Mouse (Mus musculus): ENCODE results near the gene Sec24a.
A peak's percentile ranks its signal among the peaks of the same experiment; 100 is the strongest.
"Not testable (repeated sequence)": the region's sequence is repeated elsewhere in the genome, so short reads cannot be mapped to it uniquely, and the experiment has no call there.

Gene Sec24a

GRCm38 (mm10) chr11:51763213-51763907 lies at the start of gene Sec24a, which contains the start of gene Sar1b:
Sec24a (minus strand) TSS chr11:51763634.
Sar1b (plus strand) TSS chr11:51763687.
- peak; percentile 60 to 74 for DNase-seq (ENCODE audit: low spot score in 2 of 2)

DNA sequence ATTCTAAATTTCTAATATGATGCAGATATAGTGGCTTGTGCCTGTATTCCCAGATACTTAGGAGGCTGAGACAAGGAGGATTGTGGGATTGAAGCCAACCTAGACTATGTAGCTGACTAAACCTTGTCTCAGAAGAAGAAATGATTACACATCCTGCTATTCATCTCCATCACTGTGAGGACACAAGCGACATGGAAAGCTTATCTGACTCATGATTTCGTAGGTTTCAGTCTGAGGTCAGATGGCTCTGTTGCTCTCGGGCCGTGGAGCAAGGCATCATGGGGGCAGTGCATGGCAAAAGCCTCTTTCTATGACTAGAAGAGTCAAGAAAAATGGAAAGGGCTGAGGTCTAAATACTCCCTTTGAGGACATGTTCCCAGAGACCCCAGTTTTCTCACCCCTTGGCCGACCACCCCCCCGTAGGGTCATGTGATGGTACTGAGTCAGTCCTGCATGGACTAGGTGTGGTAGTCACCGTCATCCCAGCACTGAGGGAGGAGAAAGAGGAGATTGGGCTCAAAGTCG lies 48.6 kb upstream of the Sec24a start:
- DNase-seq (ENCODE audit: low spot score in 2 of 2): no peak

- DNase-seq (ENCODE audit: low spot score in 2 of 2): no peak
Observed at GRCm38 (mm10) chr11:51811230-51811629, 47.8 kb upstream of the Sec24a start.

GRCm38 (mm10) chr11:51809632-51810224 lies 46.3 kb upstream of the Sec24a start:
- DNase-seq (ENCODE audit: low spot score in 2 of 2): no peak

- no peak for DNase-seq (ENCODE audit: low spot score in 2 of 2)
Observed at GRCm38 (mm10) chr11:51807108-51807879, 43.9 kb upstream of the Sec24a start.

- peak in 1 of 2 experiments; percentile 77 for DNase-seq (ENCODE audit: low spot score in 2 of 2)
Observed at GRCm38 (mm10) chr11:51805221-51805981, 42.0 kb upstream of the Sec24a start.

GRCm38 (mm10) chr11:51800634-51801325 lies 37.3 kb upstream of the Sec24a start:
- no peak for DNase-seq (ENCODE audit: low spot score in 2 of 2)

DNA sequence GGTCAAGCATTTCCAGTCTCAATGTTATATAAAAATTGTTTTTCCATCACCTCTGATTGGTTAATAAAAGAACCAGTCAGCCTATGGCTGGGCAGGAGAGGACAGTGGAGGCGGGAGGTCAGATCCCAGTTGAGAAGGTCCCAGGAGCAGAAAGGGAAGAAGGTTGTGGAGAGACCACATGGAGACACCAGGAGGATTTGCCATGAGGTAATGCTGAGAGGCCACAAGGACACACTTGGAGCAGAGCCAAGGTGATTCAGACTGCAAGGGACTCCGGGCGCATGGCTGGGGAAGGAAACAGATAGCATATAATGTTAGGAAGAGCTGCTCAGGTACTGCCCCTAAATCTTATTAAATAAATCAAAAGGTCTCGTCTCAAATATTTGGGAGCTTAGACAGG lies 32.8 kb upstream of the Sec24a start:
- DNase-seq (ENCODE audit: low spot score in 2 of 2): no peak

DNA sequence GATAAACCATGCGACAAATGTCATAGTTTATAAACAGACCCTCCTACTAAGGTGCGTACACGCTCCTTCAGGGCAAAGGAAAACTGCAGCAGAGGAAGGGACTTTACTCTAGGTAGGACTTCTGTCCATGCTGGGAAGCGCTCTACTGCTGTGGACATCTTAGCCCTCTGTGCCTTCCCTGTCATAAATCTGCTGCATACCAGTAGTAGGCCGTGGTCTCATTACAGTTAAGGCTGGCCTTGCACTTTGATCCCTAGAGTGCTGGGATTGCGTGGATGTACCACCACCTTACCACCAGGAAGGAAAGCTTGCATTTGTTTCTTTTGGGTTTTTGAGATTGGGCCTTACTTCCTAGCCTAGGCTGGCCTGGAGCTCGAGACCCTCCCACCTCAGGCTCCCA lies 27.2 kb upstream of the Sec24a start:
- DNase-seq (ENCODE audit: low spot score in 2 of 2): no peak

- not testable (repeated sequence) for DNase-seq (ENCODE audit: low spot score in 2 of 2)
Observed at GRCm38 (mm10) chr11:51789735-51790134, 26.3 kb upstream of the Sec24a start.

GRCm38 (mm10) chr11:51785926-51786325 lies 22.5 kb upstream of the Sec24a start:
- DNase-seq (ENCODE audit: low spot score in 2 of 2): no peak

DNA sequence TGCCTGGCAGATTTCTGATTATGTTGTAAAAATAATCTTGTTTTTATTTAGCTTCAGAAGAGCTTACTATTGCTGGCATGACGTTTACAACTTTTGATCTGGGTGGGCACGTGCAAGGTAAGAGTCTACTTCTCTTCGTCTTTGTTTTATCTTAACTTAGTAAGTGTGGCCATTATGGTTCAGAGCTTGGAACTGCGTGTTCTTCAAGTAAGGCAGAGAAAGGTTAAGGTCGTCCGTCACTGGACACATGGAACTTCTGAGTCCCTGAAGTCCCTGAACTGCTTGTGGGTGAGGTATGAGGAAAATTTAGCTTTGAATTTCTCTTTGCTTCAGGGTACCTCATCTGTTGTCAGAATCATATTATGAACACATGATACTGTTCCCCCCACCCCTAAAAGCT lies 19.3 kb upstream of the Sec24a start:
- no peak for DNase-seq (ENCODE audit: low spot score in 2 of 2)

DNA sequence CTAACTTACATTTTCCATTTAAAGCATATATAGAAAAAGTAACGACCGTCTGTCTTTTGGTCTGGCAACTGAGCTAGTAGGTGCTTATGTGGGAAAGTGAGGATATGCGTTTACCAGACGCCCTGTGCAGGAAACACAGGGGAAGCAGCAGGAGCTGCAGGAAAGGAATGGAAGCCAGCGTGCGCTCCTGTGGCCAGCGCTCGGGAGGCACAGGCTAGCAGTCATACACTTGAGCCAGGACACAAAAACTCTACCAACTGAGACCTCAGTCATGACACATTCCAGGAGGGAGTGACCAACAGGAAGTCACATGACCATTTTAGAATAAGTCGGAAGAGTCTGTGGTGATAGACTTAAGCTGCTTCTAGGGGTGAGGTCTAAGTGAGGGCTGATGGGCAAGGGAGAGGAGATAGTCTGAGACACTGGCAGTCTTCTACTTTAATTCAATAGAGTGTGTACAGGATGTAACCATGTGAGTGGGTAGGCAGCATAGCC lies 17.4 kb upstream of the Sec24a start:
- no peak for DNase-seq (ENCODE audit: low spot score in 2 of 2)

DNA sequence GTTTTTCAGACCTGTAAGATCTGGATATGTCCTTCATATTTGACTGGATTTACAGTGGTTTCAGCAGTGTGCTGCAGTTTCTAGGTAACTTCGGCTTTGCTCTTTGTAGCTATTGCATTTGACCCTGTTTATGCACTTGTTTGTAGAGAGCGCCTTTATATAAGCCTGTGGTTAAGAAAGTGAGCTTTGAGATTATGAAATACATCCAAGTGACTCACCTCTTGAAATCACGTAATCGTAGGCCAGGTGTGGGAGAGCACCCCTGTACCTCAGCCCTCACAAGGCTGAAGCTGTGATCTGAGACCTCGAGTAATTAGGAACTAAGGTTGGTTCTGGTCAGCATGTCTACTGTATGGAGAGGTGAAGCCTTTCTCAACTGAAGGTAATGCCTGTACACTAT lies 14.0 kb upstream of the Sec24a start:
- DNase-seq (ENCODE audit: low spot score in 2 of 2): no peak

DNA sequence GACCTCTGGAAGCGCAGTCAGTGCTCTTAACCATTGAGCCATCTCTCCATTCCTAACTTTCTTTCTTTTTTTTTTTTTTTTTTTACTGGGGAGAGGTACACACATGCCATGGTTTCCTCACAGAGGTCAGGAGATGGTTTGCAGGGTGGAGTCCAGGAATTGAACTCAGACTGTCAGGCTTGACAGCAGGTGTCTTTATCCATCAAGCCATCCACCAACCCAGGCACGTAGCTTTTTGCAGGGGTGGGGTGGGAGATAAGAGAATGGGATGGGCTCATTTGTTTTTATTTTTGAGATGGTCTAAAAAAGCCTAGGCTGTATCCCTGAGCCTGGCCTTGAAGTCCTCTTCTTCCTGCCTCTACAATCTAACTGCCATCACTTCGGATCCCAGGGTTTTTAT lies 12.1 kb upstream of the Sec24a start:
- no peak for DNase-seq (ENCODE audit: low spot score in 2 of 2)

DNA sequence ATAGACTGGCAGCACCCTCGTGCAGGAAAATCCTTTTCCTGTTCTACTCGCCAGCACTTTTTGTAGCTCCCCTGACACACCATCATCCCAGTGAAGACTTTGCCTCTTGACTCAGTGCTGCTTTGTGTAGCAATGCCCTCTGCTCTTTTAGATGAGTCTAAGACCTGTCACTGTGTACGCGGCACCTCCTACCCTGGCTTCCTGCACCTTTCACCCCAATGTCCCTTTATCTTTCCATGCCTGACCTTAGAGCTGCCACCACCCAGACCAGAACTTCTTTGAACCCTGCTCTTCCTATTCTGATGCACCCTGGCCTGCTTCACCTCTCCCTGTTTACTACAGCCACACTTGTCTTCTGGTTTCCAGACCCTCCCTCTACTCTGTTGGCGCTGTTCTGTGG lies 4.9 kb upstream of the Sec24a start:
- DNase-seq (ENCODE audit: low spot score in 2 of 2): no peak

- no peak for DNase-seq (ENCODE audit: low spot score in 2 of 2)
Observed at GRCm38 (mm10) chr11:51767579-51768220, 4.3 kb upstream of the Sec24a start.

DNA sequence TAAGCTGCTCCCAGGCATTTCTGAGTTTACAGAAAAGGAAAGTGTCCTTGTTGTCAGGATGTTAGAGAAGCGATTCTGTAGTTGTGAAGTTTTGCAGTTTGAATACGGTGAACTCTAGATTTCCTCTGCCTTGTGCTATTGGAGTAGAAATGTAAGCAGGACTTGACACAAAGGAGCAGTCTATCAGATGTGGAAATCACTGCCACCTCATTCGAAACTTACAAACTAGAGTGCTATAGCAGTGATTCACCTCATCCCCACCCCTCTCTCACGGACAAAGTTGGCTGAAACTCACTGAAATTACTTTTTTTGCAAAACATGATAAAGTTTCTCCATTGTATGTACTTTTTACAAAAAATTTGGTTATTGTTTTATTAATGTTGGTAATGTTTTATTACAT lies 1.4 kb upstream of the Sec24a start:
- no peak for DNase-seq (ENCODE audit: low spot score in 2 of 2)

DNA sequence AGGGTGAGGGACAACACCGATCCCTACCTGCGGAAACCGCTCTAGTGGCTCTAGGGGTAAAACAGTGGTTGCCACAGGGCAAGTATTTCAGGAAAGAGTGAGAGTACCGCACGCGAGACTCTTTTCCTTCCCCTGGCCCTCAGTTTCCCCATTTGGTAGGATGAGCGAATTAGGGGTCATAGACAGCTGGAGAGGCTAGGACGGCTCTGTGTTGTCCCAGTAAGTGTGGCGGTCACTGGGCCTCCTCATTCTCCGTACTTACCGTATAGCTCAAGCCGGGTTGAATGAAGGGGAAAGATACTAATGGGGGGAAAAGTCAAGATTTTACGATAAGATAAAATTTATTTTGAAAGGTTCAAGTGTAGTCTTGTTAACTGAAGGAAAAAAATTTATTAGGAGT lies 521 bp upstream of the Sec24a start:
- DNase-seq (ENCODE audit: low spot score in 2 of 2): no peak

DNA sequence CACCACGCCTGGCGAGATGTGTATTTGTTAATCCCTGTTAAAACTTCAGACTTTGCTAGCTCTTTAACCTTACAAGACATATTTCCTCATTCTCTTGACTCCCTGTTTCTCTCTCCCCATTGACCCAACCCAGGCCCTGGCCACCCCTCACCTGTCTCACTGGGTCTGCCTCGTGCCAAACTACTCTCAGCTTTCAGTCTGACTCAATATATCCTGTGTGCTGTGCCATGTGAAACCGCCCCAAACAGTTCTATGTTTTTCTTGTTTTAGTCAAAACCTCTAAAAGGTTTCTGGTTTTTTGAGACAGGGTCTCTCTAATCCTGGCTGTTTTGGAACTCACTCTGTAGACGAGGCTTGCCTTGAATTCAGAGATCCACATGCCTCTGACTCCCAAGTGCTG lies 2.2 kb downstream of the Sec24a start:
- no peak for DNase-seq (ENCODE audit: low spot score in 2 of 2)
